Mouse (Mus musculus): ENCODE measurements around the gene Tiprl. TPM values are rescaled to one million over a fixed set of nuclear protein-coding genes. Genes with fewer than 3 reads are reported as not detected.

Gene Tiprl
- total and polyA plus RNA-seq, 2 experiments, result 12.7 to 14.7 TPM

DNA sequence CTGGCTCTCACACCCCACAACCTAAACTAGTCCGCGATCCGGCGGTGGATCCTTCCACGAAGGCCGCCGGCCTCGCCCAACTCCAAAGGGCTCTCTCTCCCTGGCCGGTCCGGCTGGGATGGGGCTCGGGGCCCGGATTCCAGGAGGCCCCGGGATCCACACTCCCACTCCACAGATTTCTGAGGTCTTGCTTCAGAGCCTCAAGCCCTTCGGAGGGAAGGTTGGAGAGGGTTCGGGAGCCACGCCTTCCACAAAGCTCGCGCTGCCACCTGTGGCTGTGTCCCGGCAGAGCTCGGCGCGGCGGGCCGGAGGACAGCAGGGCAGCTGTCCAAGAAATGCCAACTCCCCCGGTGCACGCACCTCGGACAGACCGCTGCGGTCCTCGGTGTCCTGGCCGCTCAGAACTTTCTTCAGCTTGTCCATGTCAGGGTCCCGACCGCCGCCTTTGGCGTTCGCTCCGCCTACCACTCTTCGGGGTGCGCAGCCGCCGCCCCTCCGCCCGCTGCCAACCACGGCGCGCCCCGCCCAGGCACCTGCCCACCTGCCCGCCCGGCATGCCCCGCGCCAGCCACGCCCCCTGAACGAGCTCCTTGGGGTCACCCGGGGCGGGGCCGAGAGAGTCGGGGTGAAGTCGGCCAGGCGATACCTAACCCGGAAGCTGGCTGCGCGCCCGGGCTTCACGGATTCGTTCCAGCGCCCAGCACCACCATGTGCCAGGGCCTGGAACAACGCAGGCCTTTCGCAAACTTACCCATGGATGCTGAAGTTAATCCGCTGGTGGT lies 42.7 kb downstream of the Tiprl start, which contains the start of gene Sft2d2:
Sft2d2 (minus strand) TSS at position 559 of the 782 bp plus-strand sequence.
- H3K27ac ChIP-seq (replicated peaks; ENCODE audit: insufficient read depth, low read depth, low read length), result peak within 1 kb of the TSS; percentile 93
- no peaks in the 10 kb centered on the region for H3K36me3 ChIP-seq (ENCODE audit: control insufficient read depth, insufficient read depth, low read length)
- TF ChIP-seq CTCF (IDR thresholded peaks at IDR 0.05; ENCODE audit: low read depth, low read length), result peak; percentile 29; the same call in 1 of the 2 replicates
- TF ChIP-seq POLR2A (IDR thresholded peaks at IDR 0.05; ENCODE audit: extremely low read depth, insufficient read depth, low read length), result peak; percentile 64; the same call in 1 of the 2 replicates
- no peaks in the 10 kb centered on the region for H3K27me3 ChIP-seq (ENCODE audit: control insufficient read depth, insufficient read depth, low read length)
- H3K9ac ChIP-seq (ENCODE audit: low read depth, low read length), result peak within 1 kb of the TSS; percentile 96
- H3K4me1 ChIP-seq (ENCODE audit: control insufficient read depth, insufficient read depth, low read length), result 0 out of 2 replicates have a peak, but pooled peaks cover 7% of the 10 kb centered on the region
- peaks cover 20% of the 10 kb centered on the region; the same call in 1 of the 2 replicates for H3K79me2 ChIP-seq (ENCODE audit: control insufficient read depth, insufficient read depth, low read length)
- DNase-seq (ENCODE audit: extremely low read depth, low read depth, low spot score), result peak; percentile 84
- under 1% methylated on average over 69 of the region's 69 CpGs for WGBS
- H3K4me3 ChIP-seq (ENCODE audit: insufficient read depth, low read depth, low read length), result peak within 1 kb of the TSS; percentile 94

DNA sequence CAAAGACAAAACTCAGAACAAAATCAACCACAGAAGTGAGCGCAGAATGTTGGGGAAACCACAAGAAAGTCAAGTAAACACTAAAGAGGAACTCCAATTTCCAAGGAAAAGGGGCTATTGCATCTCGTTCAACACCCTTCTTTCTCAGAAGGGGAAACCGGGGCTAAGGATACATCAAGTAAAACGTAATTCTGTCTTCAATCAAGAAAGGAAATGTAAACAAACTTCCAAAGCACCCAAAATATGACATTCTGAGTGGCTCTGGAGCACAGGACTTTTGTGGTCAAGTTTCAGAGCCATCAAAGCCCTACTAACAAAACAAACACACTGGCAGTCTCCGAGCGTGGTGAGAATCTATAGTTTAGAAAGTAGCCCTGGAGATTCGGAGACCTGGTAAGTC lies 43.4 kb downstream of the Tiprl start:
- H3K36me3 ChIP-seq (ENCODE audit: control insufficient read depth, insufficient read depth, low read length), result no peaks in the 10 kb centered on the region
- DNase-seq (ENCODE audit: extremely low read depth, low read depth, low spot score), result peak; percentile 37
- 3% methylated on average over 7 of the region's 7 CpGs for WGBS

DNA sequence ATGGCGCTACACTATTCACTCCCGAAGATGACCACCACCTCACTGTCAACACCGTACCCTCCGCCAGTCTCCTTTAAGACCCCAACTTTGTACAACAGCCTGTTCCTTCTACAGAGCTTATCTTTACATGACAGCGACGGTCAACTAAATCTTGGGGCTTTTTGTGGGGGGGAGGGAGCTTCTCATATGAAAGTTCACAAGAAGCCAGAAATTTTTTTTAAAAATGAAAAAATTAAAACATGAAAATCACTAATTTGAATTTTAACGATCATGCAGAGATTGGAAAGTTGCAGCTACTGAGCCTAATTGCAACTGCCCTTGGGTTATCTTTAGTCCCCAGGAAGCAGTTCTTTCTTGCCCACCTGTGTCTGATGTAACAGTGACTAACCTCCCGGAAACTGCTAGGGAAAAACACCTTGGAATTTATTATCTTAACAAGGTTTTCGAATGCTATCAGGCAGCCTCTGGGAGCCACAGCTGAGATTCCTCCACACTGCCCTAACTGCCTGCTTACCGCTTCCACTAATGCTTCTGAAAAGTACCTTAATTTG lies 44.0 kb downstream of the Tiprl start:
- Histone ChIP-seq H3K27ac (replicated peaks; ENCODE audit: insufficient read depth, low read depth, low read length) (peak overlapping the region; percentile 51), H3K36me3 (ENCODE audit: control insufficient read depth, insufficient read depth, low read length) (no peaks in the 10 kb centered on the region), H3K4me1 (ENCODE audit: control insufficient read depth, insufficient read depth, low read length) (0 out of 2 replicates have a peak, but pooled peaks cover 7% of the 10 kb centered on the region), H3K4me3 (ENCODE audit: insufficient read depth, low read depth, low read length) (no peak overlapping the region; the same call in 1 of the 2 replicates), H3K27me3 (ENCODE audit: control insufficient read depth, insufficient read depth, low read length) (no peaks in the 10 kb centered on the region), H3K79me2 (ENCODE audit: control insufficient read depth, insufficient read depth, low read length) (peaks cover 21% of the 10 kb centered on the region; the same call in 1 of the 2 replicates), H3K9ac (ENCODE audit: low read depth, low read length) (peak overlapping the region; percentile 39; the same call in 1 of the 2 replicates)
- WGBS, result 62% methylated on average over 10 of the region's 10 CpGs
- TF ChIP-seq CTCF (IDR thresholded peaks at IDR 0.05; ENCODE audit: low read depth, low read length), result no peak
- no peak for TF ChIP-seq POLR2A (IDR thresholded peaks at IDR 0.05; ENCODE audit: extremely low read depth, insufficient read depth, low read length)
- no peak for DNase-seq (ENCODE audit: extremely low read depth, low read depth, low spot score)

More for the DNA sequence above, 43.4 kb downstream of the Tiprl start:
- Histone ChIP-seq H3K4me3 (ENCODE audit: insufficient read depth, low read depth, low read length) (peak overlapping the region; percentile 94), H3K27ac (replicated peaks; ENCODE audit: insufficient read depth, low read depth, low read length) (peak overlapping the region; percentile 93), H3K9ac (ENCODE audit: low read depth, low read length) (peak overlapping the region; percentile 96), H3K79me2 (ENCODE audit: control insufficient read depth, insufficient read depth, low read length) (peaks cover 21% of the 10 kb centered on the region; the same call in 1 of the 2 replicates), H3K27me3 (ENCODE audit: control insufficient read depth, insufficient read depth, low read length) (no peaks in the 10 kb centered on the region), H3K4me1 (ENCODE audit: control insufficient read depth, insufficient read depth, low read length) (0 out of 2 replicates have a peak, but pooled peaks cover 7% of the 10 kb centered on the region)
- TF ChIP-seq POLR2A (IDR thresholded peaks at IDR 0.05; ENCODE audit: extremely low read depth, insufficient read depth, low read length), result no peak
- no peak for TF ChIP-seq CTCF (IDR thresholded peaks at IDR 0.05; ENCODE audit: low read depth, low read length)

DNA sequence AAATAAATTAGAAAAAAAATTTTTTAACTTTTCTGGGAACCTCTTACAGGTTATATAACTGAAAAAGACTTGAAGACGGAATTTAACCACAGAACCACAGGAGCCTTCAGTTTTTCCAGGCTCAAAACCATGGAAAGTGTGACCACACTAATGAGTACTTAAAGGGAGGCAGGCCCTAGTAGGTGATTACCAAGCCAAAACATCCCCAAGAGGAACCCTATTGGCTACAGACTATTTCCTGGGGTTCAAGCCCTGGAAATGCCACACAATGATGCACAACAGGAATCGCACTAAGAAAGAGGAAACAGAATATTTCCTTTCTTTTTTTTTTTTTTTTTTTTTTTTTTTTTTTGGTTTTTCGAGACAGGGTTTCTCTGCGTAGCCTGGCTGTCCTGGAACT lies 44.7 kb downstream of the Tiprl start:
- no peak for DNase-seq (ENCODE audit: extremely low read depth, low read depth, low spot score)
- H3K4me1 ChIP-seq (ENCODE audit: control insufficient read depth, insufficient read depth, low read length), result 0 out of 2 replicates have a peak, but pooled peaks cover 7% of the 10 kb centered on the region
- H3K9ac ChIP-seq (ENCODE audit: low read depth, low read length), result no peak overlapping the region
- no peaks in the 10 kb centered on the region for H3K36me3 ChIP-seq (ENCODE audit: control insufficient read depth, insufficient read depth, low read length)
- H3K27me3 ChIP-seq (ENCODE audit: control insufficient read depth, insufficient read depth, low read length), result no peaks in the 10 kb centered on the region
- no peak overlapping the region for H3K4me3 ChIP-seq (ENCODE audit: insufficient read depth, low read depth, low read length)
- peaks cover 21% of the 10 kb centered on the region; the same call in 1 of the 2 replicates for H3K79me2 ChIP-seq (ENCODE audit: control insufficient read depth, insufficient read depth, low read length)
- 80% methylated on average over 4 of the region's 4 CpGs for WGBS
- no peak for TF ChIP-seq CTCF (IDR thresholded peaks at IDR 0.05; ENCODE audit: low read depth, low read length)
- no peak for TF ChIP-seq POLR2A (IDR thresholded peaks at IDR 0.05; ENCODE audit: extremely low read depth, insufficient read depth, low read length)
- no peak overlapping the region for H3K27ac ChIP-seq (replicated peaks; ENCODE audit: insufficient read depth, low read depth, low read length)

DNA sequence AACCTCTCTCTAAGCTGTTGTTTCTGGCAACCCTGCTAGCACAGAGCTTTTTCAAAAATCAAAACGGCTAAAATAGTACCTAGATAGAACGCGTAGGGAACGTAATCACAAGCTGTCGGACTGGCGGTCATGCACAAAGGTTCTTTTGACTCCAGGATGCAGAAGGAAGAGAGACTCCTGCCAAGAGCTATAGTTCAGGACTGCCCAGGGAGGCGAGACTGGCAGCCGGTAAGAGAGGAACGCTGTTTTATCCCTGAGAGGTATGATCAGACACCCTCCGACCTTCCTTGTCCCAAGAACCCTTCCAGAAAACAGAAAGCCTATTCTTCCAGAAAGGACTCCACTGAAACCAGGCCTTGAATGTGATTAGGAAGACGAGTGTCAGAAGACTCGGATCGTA lies 45.2 kb downstream of the Tiprl start:
- TF ChIP-seq CTCF (IDR thresholded peaks at IDR 0.05; ENCODE audit: low read depth, low read length) (no peak), POLR2A (IDR thresholded peaks at IDR 0.05; ENCODE audit: extremely low read depth, insufficient read depth, low read length) (no peak)
- Histone ChIP-seq H3K4me3 (ENCODE audit: insufficient read depth, low read depth, low read length) (no peak overlapping the region), H3K27ac (replicated peaks; ENCODE audit: insufficient read depth, low read depth, low read length) (peak overlapping the region; percentile 55; the same call in 1 of the 2 replicates), H3K27me3 (ENCODE audit: control insufficient read depth, insufficient read depth, low read length) (no peaks in the 10 kb centered on the region), H3K4me1 (ENCODE audit: control insufficient read depth, insufficient read depth, low read length) (0 out of 2 replicates have a peak, but pooled peaks cover 7% of the 10 kb centered on the region), H3K9ac (ENCODE audit: low read depth, low read length) (no peak overlapping the region), H3K79me2 (ENCODE audit: control insufficient read depth, insufficient read depth, low read length) (peaks cover 21% of the 10 kb centered on the region; the same call in 1 of the 2 replicates), H3K36me3 (ENCODE audit: control insufficient read depth, insufficient read depth, low read length) (no peaks in the 10 kb centered on the region)
- no peak for DNase-seq (ENCODE audit: extremely low read depth, low read depth, low spot score)
- WGBS, result 76% methylated on average over 13 of the region's 13 CpGs

Measured in liver, adult 2 months (tissue).